22 mouse cellular contexts compared by ENCODE assay signal in the genomic region with DNA sequence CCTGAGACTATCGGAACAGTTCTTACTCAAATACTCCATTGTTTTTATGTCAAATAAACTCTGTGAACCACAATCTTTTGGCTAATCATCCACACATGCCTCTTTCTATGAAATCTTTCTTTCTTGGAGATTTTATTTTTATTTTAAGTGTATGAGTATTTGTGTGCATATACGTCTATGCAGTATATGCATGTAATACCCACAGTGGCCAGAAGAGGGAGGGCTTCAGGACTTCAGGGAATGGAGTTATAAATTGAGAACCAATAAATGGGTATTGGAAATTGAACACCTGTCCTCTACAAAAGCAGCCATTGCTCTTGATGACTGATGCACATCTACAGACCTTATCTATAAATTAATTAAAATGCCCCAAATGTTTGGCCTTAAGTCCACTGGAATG. TPM values are rescaled to one million over a fixed set of nuclear protein-coding genes. Genes with fewer than 3 reads are reported as not detected.
DNase-seq lines count a peak whose midpoint lies in the region; ATAC-seq and TF ChIP-seq lines count a peak whose summit lies in the region.
"Had no signal": no experiment of that assay in that cellular context is flagged by ENCODE, and none has a peak within 500 bp of the region (broad histone marks: within the 10 kb centered on the region; RNA-seq: fewer than 3 reads in every experiment).

No protein-coding gene starts in this region.

- H3K9me3 ChIP-seq in forebrain, postnatal 0 days (ENCODE audit: low read length): no peaks in the 10 kb centered on the region
- H3K9me3 ChIP-seq in forebrain, embryonic 16.5 days (ENCODE audit: control insufficient read depth, low read length): no peaks in the 10 kb centered on the region
- H3K9me3 ChIP-seq in midbrain, postnatal 0 days (ENCODE audit: low read length): no peaks in the 10 kb centered on the region
- no peaks in the 10 kb centered on the region for H3K9me3 ChIP-seq in midbrain, embryonic 16.5 days (replicated peaks; ENCODE audit: control insufficient read depth, low read length, poor library complexity, severe bottlenecking)
- H3K9me3 ChIP-seq: embryonic facial prominence, embryonic 12.5 days; liver, embryonic 13.5 days; neural tube, embryonic 15.5 days had no signal

- no peaks in the 10 kb centered on the region for H3K27me3 ChIP-seq in forebrain, postnatal 0 days (ENCODE audit: insufficient read depth, low read length)
- no peaks in the 10 kb centered on the region for H3K27me3 ChIP-seq in forebrain, embryonic 16.5 days (replicated peaks; ENCODE audit: control insufficient read depth, insufficient read depth, low read length)
- no peaks in the 10 kb centered on the region for H3K27me3 ChIP-seq in midbrain, postnatal 0 days (ENCODE audit: insufficient read depth, low read length)
- H3K27me3 ChIP-seq in midbrain, embryonic 16.5 days (ENCODE audit: control insufficient read depth, insufficient read depth, low read depth, low read length): no peaks in the 10 kb centered on the region
- H3K27me3 ChIP-seq: embryonic facial prominence, embryonic 12.5 days; liver, embryonic 13.5 days; neural tube, embryonic 15.5 days had no signal

- peak; percentile 37 for TF ChIP-seq CTCF in forebrain, postnatal 0 days (IDR thresholded peaks at IDR 0.05; ENCODE audit: low read depth)
- TF ChIP-seq CTCF in layer of hippocampus, adult 2 months (conservative IDR thresholded peaks at IDR 0.05): peak; percentile 51
- peak; percentile 44 for TF ChIP-seq CTCF in midbrain, postnatal 0 days (IDR thresholded peaks at IDR 0.05)

- WGBS in forebrain, postnatal 0 days: 93% methylated on average over 2 of the region's 2 CpGs
- 89% methylated on average over 2 of the region's 2 CpGs for WGBS in forebrain, embryonic 16.5 days
- WGBS in midbrain, postnatal 0 days: 97% methylated on average over 2 of the region's 2 CpGs
- 93% methylated on average over 2 of the region's 2 CpGs for WGBS in midbrain, embryonic 16.5 days

- no peak overlapping the region for H3K4me2 ChIP-seq in forebrain, postnatal 0 days (ENCODE audit: low read depth)
- H3K4me2 ChIP-seq in forebrain, embryonic 16.5 days (ENCODE audit: low read length): no peak overlapping the region
- H3K4me2 ChIP-seq in midbrain, postnatal 0 days (ENCODE audit: low read depth, low read length, poor library complexity, severe bottlenecking): no peak overlapping the region
- H3K4me2 ChIP-seq in midbrain, embryonic 16.5 days (ENCODE audit: low read length): no peak overlapping the region
- H3K4me2 ChIP-seq: embryonic facial prominence, embryonic 12.5 days; liver, embryonic 13.5 days; neural tube, embryonic 15.5 days had no signal

- no peak overlapping the region for H3K4me3 ChIP-seq in forebrain, postnatal 0 days (ENCODE audit: low read depth, low read length)
- H3K4me3 ChIP-seq in forebrain, embryonic 16.5 days (replicated peaks; ENCODE audit: low read length): no peak overlapping the region
- H3K4me3 ChIP-seq in layer of hippocampus, adult 2 months: no peak overlapping the region
- H3K4me3 ChIP-seq in midbrain, postnatal 0 days (ENCODE audit: low read depth, low read length): no peak overlapping the region
- H3K4me3 ChIP-seq in midbrain, embryonic 16.5 days (ENCODE audit: low read depth, low read length): no peak overlapping the region
- H3K4me3 ChIP-seq: embryonic facial prominence, embryonic 12.5 days; liver, embryonic 13.5 days; neural tube, embryonic 15.5 days had no signal

- no peaks in the 10 kb centered on the region for H3K4me1 ChIP-seq in forebrain, postnatal 0 days (ENCODE audit: insufficient read depth)
- H3K4me1 ChIP-seq in forebrain, embryonic 16.5 days (replicated peaks; ENCODE audit: control insufficient read depth, insufficient read depth, low read length): no peaks in the 10 kb centered on the region
- no peaks in the 10 kb centered on the region for H3K4me1 ChIP-seq in midbrain, postnatal 0 days (ENCODE audit: insufficient read depth, low read length)
- H3K4me1 ChIP-seq in midbrain, embryonic 16.5 days (ENCODE audit: control insufficient read depth, insufficient read depth, low read length): no peaks in the 10 kb centered on the region
- H3K4me1 ChIP-seq: embryonic facial prominence, embryonic 12.5 days; liver, embryonic 13.5 days; neural tube, embryonic 15.5 days had no signal

- no peaks in the 10 kb centered on the region for H3K36me3 ChIP-seq in forebrain, postnatal 0 days (ENCODE audit: insufficient read depth)
- no peaks in the 10 kb centered on the region for H3K36me3 ChIP-seq in forebrain, embryonic 16.5 days (ENCODE audit: control insufficient read depth, insufficient read depth)
- H3K36me3 ChIP-seq in midbrain, postnatal 0 days (ENCODE audit: insufficient read depth, low read length): no peaks in the 10 kb centered on the region
- H3K36me3 ChIP-seq in midbrain, embryonic 16.5 days (ENCODE audit: control insufficient read depth, insufficient read depth, low read length): no peaks in the 10 kb centered on the region
- H3K36me3 ChIP-seq: embryonic facial prominence, embryonic 12.5 days; liver, embryonic 13.5 days; neural tube, embryonic 15.5 days had no signal

- H3K9ac ChIP-seq in forebrain, postnatal 0 days: no peak overlapping the region
- H3K9ac ChIP-seq in forebrain, embryonic 16.5 days (replicated peaks; ENCODE audit: low read depth, low read length): no peak overlapping the region
- H3K9ac ChIP-seq in midbrain, postnatal 0 days (replicated peaks; ENCODE audit: low read length, poor library complexity, severe bottlenecking): no peak overlapping the region
- no peak overlapping the region for H3K9ac ChIP-seq in midbrain, embryonic 16.5 days (ENCODE audit: low read depth, low read length)
- H3K9ac ChIP-seq: embryonic facial prominence, embryonic 12.5 days; liver, embryonic 13.5 days; neural tube, embryonic 15.5 days had no signal

- H3K27ac ChIP-seq in forebrain, postnatal 0 days (ENCODE audit: low read depth, low read length): no peak overlapping the region
- no peak overlapping the region for H3K27ac ChIP-seq in forebrain, embryonic 16.5 days (ENCODE audit: low read length)
- no peak overlapping the region for H3K27ac ChIP-seq in layer of hippocampus, adult 2 months
- no peak overlapping the region for H3K27ac ChIP-seq in midbrain, postnatal 0 days (ENCODE audit: low read depth, low read length)
- H3K27ac ChIP-seq in midbrain, embryonic 16.5 days (ENCODE audit: low read length): no peak overlapping the region
- H3K27ac ChIP-seq: embryonic facial prominence, embryonic 12.5 days; liver, embryonic 13.5 days; neural tube, embryonic 15.5 days had no signal

- ATAC-seq in forebrain, postnatal 0 days: no peak
- no peak for ATAC-seq in forebrain, embryonic 16.5 days
- no peak for ATAC-seq in midbrain, postnatal 0 days (ENCODE audit: low FRiP score)
- ATAC-seq in midbrain, embryonic 16.5 days: no peak
- ATAC-seq: hindbrain, embryonic 16.5 days had no signal

- DNase-seq in forebrain, postnatal 0 days: no peak
- DNase-seq in layer of hippocampus, adult 2 months (ENCODE audit: low spot score in 2 of 2): no peak
- DNase-seq in layer of hippocampus, postnatal 10 days (ENCODE audit: low spot score in 2 of 2): no peak
- no peak for DNase-seq in midbrain, postnatal 0 days (ENCODE audit: low spot score)
- DNase-seq in embryo, embryonic 11 days: peak; percentile 7
- no peak for DNase-seq in adrenal gland, postnatal 36 days
- DNase-seq: B cell, adult 2 months; cerebellum, adult 9-11 months; kidney, adult 9 months; kidney, postnatal 4 days; liver, embryonic 13.5 days; lung, postnatal 36 days had no signal

RNA-seq across cellular contexts. Expression of gene Ces1c, which starts 1.1 kb away (rescaled TPM):
- total RNA-seq in forebrain, postnatal 0 days (2014; rRNA removed): not detected in 2 replicates
- not detected in 2 replicates for polyA plus RNA-seq in forebrain, postnatal 0 days (2015; fragmentation: Nextera tagmentation; extraction: Ambion mirVana)
- polyA plus RNA-seq in forebrain, embryonic 16.5 days (2015; fragmentation: Nextera tagmentation; extraction: Ambion mirVana): not detected in 2 replicates
- not detected for total RNA-seq in layer of hippocampus, adult 2 months (2021)
- total RNA-seq in layer of hippocampus, postnatal 10 days (2021): not detected
- total RNA-seq in midbrain, postnatal 0 days (2014; rRNA removed): not detected in 2 replicates
- polyA plus RNA-seq in midbrain, postnatal 0 days (2015; fragmentation: Nextera tagmentation; extraction: Ambion mirVana): not detected in 2 replicates
- not detected in 2 replicates for polyA plus RNA-seq in midbrain, embryonic 16.5 days (2015; fragmentation: Nextera tagmentation; extraction: Ambion mirVana)
- under 1 TPM in 1 of 2 experiments, not detected in 1; 0.76 TPM for total RNA-seq in adrenal gland, postnatal 36 days (2021)
- total RNA-seq: heart, adult 8-10 months; layer of hippocampus, postnatal 25 days; left cerebral cortex, postnatal 25 days had no signal
- polyA plus RNA-seq: embryonic facial prominence, embryonic 12.5 days; heart, embryonic 16.5 days; hindbrain, embryonic 16.5 days; neural tube, embryonic 15.5 days had no signal

RNA-seq across cellular contexts. Expression of gene Ces1b, which starts 52.4 kb away (rescaled TPM):
- total RNA-seq in forebrain, postnatal 0 days (2014; rRNA removed): not detected in 2 replicates
- polyA plus RNA-seq in forebrain, postnatal 0 days (2015; fragmentation: Nextera tagmentation; extraction: Ambion mirVana): not detected in 2 replicates
- not detected in 2 replicates for polyA plus RNA-seq in forebrain, embryonic 16.5 days (2015; fragmentation: Nextera tagmentation; extraction: Ambion mirVana)
- total RNA-seq in layer of hippocampus, adult 2 months (2021): not detected
- not detected for total RNA-seq in layer of hippocampus, postnatal 10 days (2021)
- total RNA-seq in midbrain, postnatal 0 days (2014; rRNA removed): not detected in 2 replicates
- polyA plus RNA-seq in midbrain, postnatal 0 days (2015; fragmentation: Nextera tagmentation; extraction: Ambion mirVana): not detected in 2 replicates
- not detected in 2 replicates for polyA plus RNA-seq in midbrain, embryonic 16.5 days (2015; fragmentation: Nextera tagmentation; extraction: Ambion mirVana)
- total RNA-seq in adrenal gland, postnatal 36 days (2021): not detected
- total RNA-seq: gastrocnemius, adult 8-10 months; heart, adult 8-10 months; layer of hippocampus, postnatal 25 days; left cerebral cortex, postnatal 25 days had no signal
- polyA plus RNA-seq: embryonic facial prominence, embryonic 12.5 days; hindbrain, embryonic 16.5 days; liver, embryonic 13.5 days; neural tube, embryonic 15.5 days had no signal
